Mouse (Mus musculus) liver, embryonic 13.5 days (tissue): ENCODE data around the gene Prdx1. TPM values are rescaled to one million over a fixed set of nuclear protein-coding genes. Genes with fewer than 3 reads are reported as not detected.
A peak's percentile ranks its signal among the peaks of the same experiment; 100 is the strongest.

Experiments used
- ATAC-seq: fragments of 200-750 bp; cut with Nextera tagmentation; 2 replicates; pipeline ENCODE4 v1.8.0; 2017; ENCODE audit warnings: low read depth, mild to moderate bottlenecking, moderate number of reproducible peaks, moderate library complexity
- DNase-seq: peaks from one replicate; pipeline ENCODE4 v3.0.0; 2022
- H3K27ac ChIP-seq: fragments of 300-500 bp; sonication (generic); 2 replicates; pipeline ENCODE4 v1.5.1; 2015; ENCODE audit warnings: moderate library complexity, mild to moderate bottlenecking, inconsistent platforms
- H3K27me3 ChIP-seq: fragments of 300-500 bp; sonication (generic); 2 replicates; pipeline ENCODE4 v1.6.1; 2015; ENCODE audit warnings: mild to moderate bottlenecking, inconsistent platforms
- H3K36me3 ChIP-seq: fragments of 300-500 bp; sonication (generic); 2 replicates; pipeline ENCODE4 v1.6.1; 2015; ENCODE audit warnings: mild to moderate bottlenecking, inconsistent platforms
- H3K4me1 ChIP-seq: fragments of 300-500 bp; sonication (generic); replicated peaks from 2 replicates; pipeline ENCODE4 v1.6.1; 2015; ENCODE audit warnings: inconsistent platforms
- H3K4me2 ChIP-seq: fragments of 300-500 bp; sonication (generic); 2 replicates; pipeline ENCODE4 v1.6.1; 2015; ENCODE audit warnings: inconsistent platforms, mild to moderate bottlenecking, moderate library complexity
- H3K4me3 ChIP-seq: fragments of 300-500 bp; sonication (generic); replicated peaks from 2 replicates; pipeline ENCODE4 v1.5.1; 2015; ENCODE audit warnings: mild to moderate bottlenecking, inconsistent platforms
- H3K9ac ChIP-seq: fragments of 300-500 bp; sonication (generic); 2 replicates; pipeline ENCODE4 v1.6.1; 2015; ENCODE audit warnings: mild to moderate bottlenecking, inconsistent platforms
- H3K9me3 ChIP-seq: fragments of 300-500 bp; sonication (generic); replicated peaks from 2 replicates; pipeline ENCODE4 v1.6.1; 2016; ENCODE audit warnings: inconsistent platforms
- WGBS: fragments of 180-500 bp; shearing (Covaris S2); methylation state at CpG from one replicate; pipeline ENCODE4 v1.1.7; 2015; ENCODE audit not compliant: insufficient replicate concordance; 5-methylcytosine and 5-hydroxymethylcytosine counted together
- polyA plus RNA-seq: library from polyadenylated mRNA; unstranded; fragments of >200 nt; fragmentation: Nextera tagmentation; extraction: Ambion mirVana; gene quantifications from 2 replicates; pipeline ENCODE4 v1.2.1, GENCODE M21; 2015

Prdx1 gene
- polyA plus RNA-seq = 994 and 1,129 TPM in 2 replicates

GRCm38 (mm10) chr4:116685402-116686061, at the start of gene Prdx1:
TSS of gene Prdx1 (plus strand) at chr4:116685544.
- Histone ChIP-seq H3K27me3 (no peaks in the 10 kb centered on the region), H3K4me1 (peaks cover 66% of the 10 kb centered on the region), H3K4me3 (peak within 1 kb of the TSS; percentile 76), H3K4me2 (peak within 1 kb of the TSS; percentile 85), H3K27ac (peak within 1 kb of the TSS; percentile 91), H3K9ac (peak within 1 kb of the TSS; percentile 85), H3K36me3 (peaks cover 27% of the 10 kb centered on the region), H3K9me3 (no peaks in the 10 kb centered on the region)
- DNase-seq (peak; percentile 89), ATAC-seq (peak; percentile 89)
- WGBS = under 1% methylated on average over 56 of the region's 56 CpGs

- Histone ChIP-seq H3K27me3 (no peaks in the 10 kb centered on the region), H3K9ac (no peak overlapping the region), H3K9me3 (no peaks in the 10 kb centered on the region), H3K4me1 (no peaks in the 10 kb centered on the region), H3K27ac (no peak overlapping the region), H3K4me3 (no peak overlapping the region), H3K4me2 (no peak overlapping the region), H3K36me3 (peaks cover 90% of the 10 kb centered on the region)
- ATAC-seq (no peak), DNase-seq (no peak)
- 83% methylated on average over 6 of the region's 6 CpGs for WGBS
Measured at GRCm38 (mm10) chr4:116638821-116639220, 46.5 kb upstream of the Prdx1 start.

GRCm38 (mm10) chr4:116642071-116642470, 43.3 kb upstream of the Prdx1 start:
- WGBS = 83% methylated on average over 1 of the region's 1 CpGs
- no peak for DNase-seq
- H3K4me3 ChIP-seq = no peak overlapping the region
- no peaks in the 10 kb centered on the region for H3K9me3 ChIP-seq
- peaks cover 90% of the 10 kb centered on the region for H3K36me3 ChIP-seq
- H3K27me3 ChIP-seq = no peaks in the 10 kb centered on the region
- H3K4me1 ChIP-seq = peaks cover 10% of the 10 kb centered on the region
- H3K9ac ChIP-seq = no peak overlapping the region
- no peak overlapping the region for H3K27ac ChIP-seq
- ATAC-seq = no peak
- no peak overlapping the region for H3K4me2 ChIP-seq

GRCm38 (mm10) chr4:116644326-116644725, 41.0 kb upstream of the Prdx1 start:
- H3K4me1 ChIP-seq = peaks cover 32% of the 10 kb centered on the region
- no peaks in the 10 kb centered on the region for H3K9me3 ChIP-seq
- H3K27me3 ChIP-seq = no peaks in the 10 kb centered on the region
- no peak overlapping the region for H3K27ac ChIP-seq
- no peak overlapping the region for H3K9ac ChIP-seq
- WGBS = 53% methylated on average over 6 of the region's 6 CpGs
- H3K36me3 ChIP-seq = peaks cover 88% of the 10 kb centered on the region
- DNase-seq = no peak
- no peak for ATAC-seq
- no peak overlapping the region for H3K4me3 ChIP-seq
- H3K4me2 ChIP-seq = no peak overlapping the region

- Histone ChIP-seq H3K36me3 (peaks cover 79% of the 10 kb centered on the region), H3K4me1 (peaks cover 45% of the 10 kb centered on the region), H3K27me3 (no peaks in the 10 kb centered on the region), H3K9me3 (no peaks in the 10 kb centered on the region), H3K4me2 (no peak overlapping the region), H3K9ac (no peak overlapping the region), H3K4me3 (no peak overlapping the region), H3K27ac (no peak overlapping the region)
- ATAC-seq = no peak
- WGBS = 78% methylated on average over 7 of the region's 7 CpGs
- DNase-seq = no peak
Measured at GRCm38 (mm10) chr4:116645624-116646023, 39.7 kb upstream of the Prdx1 start.

GRCm38 (mm10) chr4:116649411-116649810, 35.9 kb upstream of the Prdx1 start:
- Histone ChIP-seq H3K27me3 (no peaks in the 10 kb centered on the region), H3K4me2 (peak overlapping the region; percentile 75), H3K4me1 (peaks cover 54% of the 10 kb centered on the region), H3K4me3 (peak overlapping the region; percentile 82; the same call in 1 of the 2 replicates), H3K36me3 (peaks cover 44% of the 10 kb centered on the region), H3K27ac (no peak overlapping the region), H3K9me3 (no peaks in the 10 kb centered on the region), H3K9ac (0 out of 2 replicates have a peak overlapping the region, but pooled peaks have one; percentile 10)
- DNase-seq = no peak
- no peak for ATAC-seq
- WGBS = 81% methylated on average over 2 of the region's 2 CpGs

- Histone ChIP-seq H3K4me1 (peaks cover 59% of the 10 kb centered on the region), H3K4me3 (peak overlapping the region; percentile 82), H3K27ac (peak overlapping the region; percentile 83), H3K9me3 (no peaks in the 10 kb centered on the region), H3K36me3 (peaks cover 34% of the 10 kb centered on the region), H3K9ac (peak overlapping the region; percentile 85), H3K27me3 (no peaks in the 10 kb centered on the region), H3K4me2 (peak overlapping the region; percentile 75)
- ATAC-seq (no peak), DNase-seq (no peak)
- 28% methylated on average over 5 of the region's 5 CpGs for WGBS
Measured at GRCm38 (mm10) chr4:116650365-116650764, 35.0 kb upstream of the Prdx1 start.

- peak within 1 kb of the TSS; percentile 82 for H3K4me3 ChIP-seq
- H3K9ac ChIP-seq = peak within 1 kb of the TSS; percentile 85
- DNase-seq = peak; percentile 79
- under 1% methylated on average over 39 of the region's 39 CpGs for WGBS
- no peaks in the 10 kb centered on the region for H3K9me3 ChIP-seq
- peaks cover 60% of the 10 kb centered on the region for H3K4me1 ChIP-seq
- peak within 1 kb of the TSS; percentile 75 for H3K4me2 ChIP-seq
- H3K27ac ChIP-seq = peak within 1 kb of the TSS; percentile 83
- no peaks in the 10 kb centered on the region for H3K27me3 ChIP-seq
- H3K36me3 ChIP-seq = peaks cover 26% of the 10 kb centered on the region
- peak; percentile 92 for ATAC-seq
Measured at GRCm38 (mm10) chr4:116650924-116651796, 34.2 kb upstream of the Prdx1 start, which contains the start of gene Akr1a1. TSS of gene Akr1a1 (minus strand) at chr4:116651680.

- Histone ChIP-seq H3K27ac (peak overlapping the region; percentile 83; the same call in 1 of the 2 replicates), H3K27me3 (no peaks in the 10 kb centered on the region), H3K9ac (peak overlapping the region; percentile 85), H3K4me3 (peak overlapping the region; percentile 82), H3K9me3 (no peaks in the 10 kb centered on the region), H3K4me2 (peak overlapping the region; percentile 75), H3K4me1 (peaks cover 66% of the 10 kb centered on the region), H3K36me3 (peaks cover 21% of the 10 kb centered on the region)
- DNase-seq (no peak), ATAC-seq (no peak)
- WGBS = 9% methylated on average over 6 of the region's 6 CpGs
Measured at GRCm38 (mm10) chr4:116651797-116652135, 33.6 kb upstream of the Prdx1 start.

GRCm38 (mm10) chr4:116653228-116653627, 32.1 kb upstream of the Prdx1 start:
- H3K27me3 ChIP-seq = no peaks in the 10 kb centered on the region
- 79% methylated on average over 6 of the region's 6 CpGs for WGBS
- no peak for DNase-seq
- peaks cover 10% of the 10 kb centered on the region for H3K36me3 ChIP-seq
- H3K4me1 ChIP-seq = peaks cover 60% of the 10 kb centered on the region
- no peak overlapping the region for H3K4me3 ChIP-seq
- no peak overlapping the region for H3K27ac ChIP-seq
- H3K9me3 ChIP-seq = no peaks in the 10 kb centered on the region
- no peak overlapping the region for H3K9ac ChIP-seq
- ATAC-seq = no peak
- H3K4me2 ChIP-seq = no peak overlapping the region

GRCm38 (mm10) chr4:116655100-116655499, 30.2 kb upstream of the Prdx1 start:
- Histone ChIP-seq H3K27ac (no peak overlapping the region), H3K27me3 (no peaks in the 10 kb centered on the region), H3K4me1 (peaks cover 42% of the 10 kb centered on the region), H3K4me3 (no peak overlapping the region), H3K9me3 (no peaks in the 10 kb centered on the region), H3K36me3 (no peaks in the 10 kb centered on the region), H3K9ac (no peak overlapping the region), H3K4me2 (no peak overlapping the region)
- ATAC-seq = no peak
- DNase-seq = peak; percentile 9
- WGBS = 7% methylated on average over 2 of the region's 2 CpGs
